Mouse (Mus musculus): ENCODE data around the gene Cd276.

DNA sequence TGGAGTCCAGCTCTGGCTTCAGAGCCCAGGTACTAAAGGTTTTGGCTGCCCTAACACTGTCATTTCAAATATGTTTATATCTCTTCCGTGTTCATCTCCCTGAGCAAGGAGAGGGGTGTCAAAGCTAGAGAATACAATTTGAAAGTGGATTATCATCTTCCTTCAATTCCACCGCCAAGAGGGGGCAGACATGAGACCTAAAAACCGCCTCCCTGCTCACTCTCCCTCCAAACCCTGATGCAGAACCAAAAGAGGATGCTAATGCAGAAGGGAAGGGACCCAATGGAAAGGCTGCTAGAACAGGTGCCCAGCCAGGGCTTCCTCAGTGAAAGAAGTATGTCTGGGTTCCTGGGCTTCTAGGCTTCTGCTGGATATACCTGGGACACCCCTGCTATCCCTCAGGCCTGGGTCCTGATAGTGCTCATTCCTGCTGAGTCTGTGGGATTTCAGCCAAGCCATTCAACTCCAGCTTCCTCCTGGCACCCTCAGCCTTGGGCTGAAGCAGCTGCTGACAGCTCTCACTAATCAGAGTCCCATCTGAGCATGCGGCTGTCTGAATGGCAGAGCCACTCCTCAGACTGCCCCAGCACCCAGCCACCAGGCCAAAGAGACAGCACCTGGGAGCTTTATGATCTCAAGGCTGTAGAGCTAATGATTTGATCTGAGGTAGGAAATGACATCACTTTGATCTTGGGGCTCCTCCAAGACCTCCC lies 58.6 kb downstream of the Cd276 start:
- TF ChIP-seq POLR2A (IDR thresholded peaks at IDR 0.05; ENCODE audit: low read depth, low read length) (no peak), CTCF (IDR thresholded peaks at IDR 0.05; ENCODE audit: borderline replicate concordance, insufficient read depth, low read length) (no peak)

Data from embryonic fibroblast, embryonic 13.5 days (primary cell).